Mouse (Mus musculus): ENCODE results near the gene Zfp385c.
A peak's percentile ranks its signal among the peaks of the same experiment; 100 is the strongest.
"Not testable (repeated sequence)": the region's sequence is repeated elsewhere in the genome, so short reads cannot be mapped to it uniquely, and the experiment has no call there.

The Zfp385c gene

DNA sequence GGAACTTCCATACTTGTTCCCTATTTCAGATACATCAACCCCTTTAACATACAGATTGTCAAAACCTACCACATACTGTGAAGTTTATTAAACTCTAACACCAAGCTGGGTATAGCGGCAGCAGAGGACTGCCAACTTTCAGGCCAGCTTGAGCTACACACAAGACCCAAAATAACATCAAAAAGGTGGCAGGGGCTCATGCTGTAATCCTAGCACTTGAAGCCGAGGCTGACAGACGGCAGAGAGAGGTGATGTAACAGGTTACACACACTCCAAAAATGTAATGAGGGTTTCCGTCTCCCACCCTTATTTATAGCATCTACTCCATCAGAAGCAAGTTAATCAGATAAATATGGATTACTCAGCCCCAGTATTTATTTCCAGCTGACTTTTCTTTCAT, 96.7 kb downstream of the Zfp385c start:
- no peak for DNase-seq (ENCODE audit: low spot score)

DNA sequence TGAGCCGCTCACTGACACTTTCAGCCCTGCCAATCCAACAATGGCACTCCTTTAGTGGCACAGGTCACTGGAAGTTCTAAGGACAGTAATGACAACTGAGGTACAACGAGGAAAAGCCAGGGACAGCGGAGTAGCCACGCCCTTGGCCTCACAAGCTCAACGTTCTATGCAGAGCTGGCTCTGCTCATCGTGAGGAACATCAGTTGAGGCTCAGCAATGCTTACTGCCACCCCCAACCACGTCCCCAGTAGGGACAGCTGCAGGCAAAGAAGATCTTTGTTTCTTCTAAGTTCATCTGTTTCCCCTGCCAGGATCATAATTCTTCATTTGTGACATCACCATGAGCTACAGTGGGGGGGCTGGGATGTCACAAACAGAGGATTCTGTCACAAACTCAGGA, 97.6 kb downstream of the Zfp385c start:
- no peak for DNase-seq (ENCODE audit: low spot score)

DNA sequence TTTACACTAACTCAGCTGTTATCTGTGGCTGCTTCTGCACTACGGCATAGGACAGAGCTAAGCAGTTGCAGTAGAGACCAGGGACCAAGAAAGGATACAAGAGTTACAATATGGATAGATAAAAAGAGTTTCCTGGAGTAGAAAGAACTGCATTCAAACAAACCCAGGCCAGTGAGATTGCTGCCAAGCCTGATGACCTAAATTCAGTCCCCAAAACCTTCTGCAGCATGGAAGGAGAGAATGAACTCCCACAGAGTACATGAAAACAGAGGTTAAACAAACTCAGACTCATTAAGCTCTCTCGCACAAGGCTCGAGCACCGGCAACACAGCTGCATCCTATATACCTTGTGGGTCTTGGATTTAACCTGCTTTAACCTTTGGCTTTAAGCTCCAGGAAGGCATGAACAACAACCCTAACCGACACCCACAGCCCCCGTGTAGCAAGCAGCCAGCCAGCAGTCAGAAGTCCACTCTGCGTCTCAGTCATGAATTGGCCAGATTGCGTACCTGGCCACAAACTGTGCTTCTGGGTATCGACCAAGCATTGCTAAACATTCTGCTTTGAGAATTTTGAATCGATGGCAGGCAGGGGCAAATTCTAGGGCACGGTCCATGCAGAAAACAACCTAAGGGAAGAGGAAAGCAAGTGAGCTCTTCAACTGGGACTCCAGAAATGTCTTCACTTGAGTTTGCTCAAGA, 99.8 kb downstream of the Zfp385c start:
- no peak for DNase-seq (ENCODE audit: low spot score)

DNA sequence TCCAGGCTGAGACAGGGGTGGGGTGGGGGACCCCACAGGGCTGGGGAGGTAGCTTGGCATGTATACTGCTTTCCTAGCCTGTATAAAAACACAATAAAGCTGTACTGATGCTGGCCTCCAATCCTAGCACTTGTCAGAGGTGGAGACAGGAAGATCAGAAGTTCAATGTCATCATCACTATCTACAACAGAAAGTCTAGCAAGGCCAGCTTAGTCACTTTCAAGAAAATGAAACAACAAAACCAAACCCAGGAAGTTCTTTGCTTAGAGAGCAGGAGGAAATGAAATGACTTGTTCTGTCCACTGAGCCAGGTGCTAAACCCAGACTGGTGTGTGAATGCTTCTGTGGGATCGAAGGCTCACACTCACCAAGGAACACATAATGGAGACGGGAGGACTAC, 103.8 kb downstream of the Zfp385c start:
- no peak for DNase-seq (ENCODE audit: low spot score)

DNA sequence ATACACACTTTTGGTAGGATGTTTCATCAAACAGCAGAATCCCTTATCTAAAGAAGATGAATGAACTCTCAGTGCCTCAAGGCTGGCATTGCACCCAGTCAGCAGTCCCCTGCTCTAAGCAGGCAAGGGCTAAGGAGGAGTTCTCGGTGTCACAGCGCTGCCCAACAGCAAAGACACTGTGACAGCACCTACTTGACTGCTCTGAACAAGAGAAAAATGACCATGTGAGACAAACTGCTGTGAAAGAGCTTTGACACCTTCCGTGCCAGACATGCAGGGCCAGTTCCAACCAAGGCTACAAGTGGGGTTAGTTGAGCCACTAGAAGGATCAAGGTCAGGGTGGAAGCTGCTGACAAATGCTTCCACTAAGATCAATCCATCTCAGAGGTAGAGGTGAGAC, 107.1 kb downstream of the Zfp385c start:
- DNase-seq (ENCODE audit: low spot score) = no peak

DNA sequence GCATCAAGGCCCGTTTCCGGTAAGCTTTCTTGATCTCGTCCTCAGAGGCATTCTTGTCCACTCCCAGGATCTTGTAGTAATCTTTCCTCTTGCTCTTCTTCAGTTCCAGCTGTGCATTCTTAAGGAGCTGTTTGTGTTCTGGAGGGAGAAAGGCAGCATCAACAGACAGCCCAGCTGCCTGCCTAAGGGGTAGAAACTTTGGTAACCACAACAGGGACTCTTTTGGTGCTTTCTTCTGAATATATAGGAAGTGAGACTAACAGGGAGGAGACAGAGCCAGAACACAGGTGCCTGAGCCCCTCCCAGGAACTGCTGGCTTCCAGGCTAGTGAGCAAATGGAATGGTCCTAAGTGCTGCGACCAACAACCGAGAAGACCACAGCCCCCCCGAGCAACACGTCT, 107.7 kb downstream of the Zfp385c start:
- DNase-seq (ENCODE audit: low spot score) = no peak

DNA sequence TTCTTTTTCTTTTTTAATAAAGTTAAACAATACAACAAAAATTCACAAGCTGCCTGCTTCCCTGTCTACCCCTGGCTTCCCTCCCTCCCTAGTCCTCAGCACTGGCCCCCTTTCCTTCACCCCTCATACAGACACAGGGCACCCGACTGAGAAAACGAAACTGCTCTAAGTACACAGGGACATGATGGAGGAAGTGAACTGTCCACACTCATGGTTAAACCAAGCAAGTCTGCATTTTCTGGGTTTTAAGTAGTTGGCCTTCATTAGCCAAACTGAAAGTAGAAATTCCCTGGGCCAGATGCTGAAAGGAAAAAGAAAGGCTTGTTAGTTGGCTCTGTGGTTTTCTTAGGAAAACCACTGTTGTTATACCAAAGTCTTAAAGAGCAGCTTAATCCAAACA, 109.4 kb downstream of the Zfp385c start:
- DNase-seq (ENCODE audit: low spot score) = no peak

DNA sequence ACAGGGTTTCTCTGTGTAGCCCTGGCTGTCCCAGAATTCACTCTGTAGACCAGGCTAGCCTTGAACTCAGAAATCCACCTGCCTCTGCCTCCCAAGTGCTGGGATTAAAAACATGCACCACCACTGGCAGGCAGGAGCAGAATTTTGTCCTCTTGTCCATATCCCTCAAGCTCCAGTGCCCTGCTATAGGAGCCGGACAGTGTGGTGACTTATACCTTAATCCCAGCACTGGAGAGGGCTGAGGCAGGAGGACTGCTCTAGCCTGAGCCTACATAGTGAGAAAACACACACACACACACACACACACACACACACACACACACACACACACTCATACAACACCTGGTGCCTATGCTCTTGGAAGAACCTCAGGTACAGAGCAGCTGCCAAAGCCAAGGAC, 109.8 kb downstream of the Zfp385c start:
- DNase-seq (ENCODE audit: low spot score) = not testable (repeated sequence)

DNA sequence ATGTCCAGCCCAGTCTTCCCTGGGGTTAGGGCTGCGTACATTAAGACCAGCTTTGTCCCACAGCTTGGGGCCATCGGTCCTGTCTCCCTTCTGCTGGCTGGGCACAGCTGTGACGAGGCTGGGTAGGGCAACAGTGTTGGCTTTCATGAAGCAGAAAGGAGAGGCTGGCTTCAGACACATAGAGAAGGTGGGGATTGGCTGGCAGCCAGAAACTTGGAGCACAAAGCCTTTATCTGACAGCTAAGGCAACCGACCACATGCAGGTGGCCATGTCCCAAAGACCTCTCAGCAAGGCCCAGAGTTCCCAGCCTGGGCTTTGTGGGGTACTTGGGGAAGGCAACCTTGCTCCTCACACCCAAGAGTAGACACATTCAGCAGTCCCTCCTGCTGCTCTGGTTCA, 110.5 kb downstream of the Zfp385c start:
- DNase-seq (ENCODE audit: low spot score) = peak; percentile 71

DNA sequence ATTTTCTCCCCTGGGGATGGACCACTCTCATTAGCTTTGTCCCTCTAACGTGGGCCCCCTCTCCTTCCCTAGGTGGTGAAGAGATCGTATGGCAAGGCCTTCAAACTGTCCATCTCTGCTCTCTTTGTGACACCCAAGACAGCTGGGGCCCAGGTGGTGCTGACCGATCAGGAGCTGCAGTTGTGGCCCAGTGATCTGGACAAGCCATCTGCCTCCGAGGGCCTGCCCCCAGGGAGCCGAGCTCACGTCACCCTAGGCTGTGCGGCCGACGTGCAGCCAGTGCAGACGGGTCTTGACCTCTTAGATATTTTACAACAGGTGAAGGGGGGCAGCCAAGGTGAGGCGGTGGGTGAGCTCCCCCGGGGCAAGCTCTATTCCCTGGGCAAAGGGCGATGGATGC, 112.0 kb downstream of the Zfp385c start:
- DNase-seq (ENCODE audit: low spot score) = no peak

DNA sequence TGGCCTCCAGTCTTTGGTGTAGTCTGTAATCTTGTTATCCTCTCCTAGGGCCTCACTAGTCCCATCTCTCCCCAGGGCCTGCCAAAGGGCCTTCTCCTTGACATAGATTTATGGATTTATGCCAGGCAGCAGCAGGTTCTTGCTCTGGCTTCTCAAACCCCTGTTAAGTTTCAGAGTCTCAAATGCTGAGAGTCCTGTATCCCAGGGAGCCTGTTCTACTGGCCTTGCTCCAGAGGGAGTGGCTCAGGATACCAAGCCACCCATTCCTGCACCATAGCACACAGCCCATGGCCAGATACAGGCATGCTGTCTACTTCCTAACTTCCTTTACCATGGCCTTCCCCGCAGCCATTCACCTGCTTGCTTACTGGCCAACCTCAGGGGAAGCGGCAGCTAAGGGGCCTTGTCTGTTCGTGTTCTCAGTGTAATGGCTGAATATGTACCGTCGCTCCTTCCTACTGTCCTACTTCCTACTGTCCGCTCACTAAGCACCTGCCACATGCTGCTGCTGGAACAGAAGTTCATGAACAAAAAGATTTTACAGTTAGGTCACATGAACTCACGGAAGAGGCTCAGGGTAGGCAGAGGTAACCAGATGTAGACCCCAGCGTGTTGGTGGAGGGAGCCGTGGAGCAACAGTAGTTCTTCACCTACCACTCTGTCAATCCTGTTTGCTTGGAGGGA, 113.0 kb downstream of the Zfp385c start:
- no peak for DNase-seq (ENCODE audit: low spot score)

DNA sequence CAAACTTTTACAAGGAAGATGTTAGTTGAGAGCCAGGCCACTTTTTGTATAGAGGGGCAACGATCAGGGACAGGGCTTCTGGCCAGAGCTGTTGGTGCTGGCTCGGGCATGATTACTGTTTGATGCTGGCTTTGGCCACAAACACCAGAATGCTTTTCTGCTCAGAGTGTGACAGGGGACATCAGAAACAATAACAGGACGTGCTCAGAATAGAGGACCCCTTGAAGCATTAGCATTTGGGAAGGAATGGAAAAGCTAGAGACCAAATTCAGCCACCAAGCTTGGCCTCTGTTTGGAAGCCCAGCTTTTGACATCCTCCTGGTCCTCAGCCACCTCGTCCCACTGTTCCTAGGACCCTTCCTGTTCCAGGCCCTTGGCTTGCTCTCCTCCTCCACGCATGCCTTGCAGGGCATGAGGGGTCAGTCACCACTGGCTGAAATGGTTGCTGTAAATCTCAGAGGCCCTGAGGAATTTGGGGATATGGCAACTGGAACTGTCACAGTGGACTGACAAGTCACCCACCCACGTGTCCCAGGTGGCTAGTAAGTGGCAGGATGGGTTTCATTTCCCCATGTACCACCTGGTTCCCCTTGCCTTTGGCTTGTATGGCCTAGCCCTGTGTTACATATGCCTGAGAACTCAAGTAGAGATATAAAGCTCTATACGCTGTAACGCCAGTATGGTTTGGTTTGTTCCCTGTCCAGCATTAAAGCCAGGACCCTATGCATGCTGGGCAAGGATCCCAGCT, 114.2 kb downstream of the Zfp385c start:
- no peak for DNase-seq (ENCODE audit: low spot score)
